Mouse (Mus musculus) 416B (cell line): Measurements from ENCODE around the gene Cenpl.
A peak's percentile ranks its signal among the peaks of the same experiment; 100 is the strongest.
"Not testable (repeated sequence)": the region's sequence is repeated elsewhere in the genome, so short reads cannot be mapped to it uniquely, and the experiment has no call there.

Source experiments
- DNase-seq: peaks from one replicate; pipeline ENCODE4 v3.0.0; 2011; ENCODE audit warnings: low read depth

The Cenpl gene

DNA sequence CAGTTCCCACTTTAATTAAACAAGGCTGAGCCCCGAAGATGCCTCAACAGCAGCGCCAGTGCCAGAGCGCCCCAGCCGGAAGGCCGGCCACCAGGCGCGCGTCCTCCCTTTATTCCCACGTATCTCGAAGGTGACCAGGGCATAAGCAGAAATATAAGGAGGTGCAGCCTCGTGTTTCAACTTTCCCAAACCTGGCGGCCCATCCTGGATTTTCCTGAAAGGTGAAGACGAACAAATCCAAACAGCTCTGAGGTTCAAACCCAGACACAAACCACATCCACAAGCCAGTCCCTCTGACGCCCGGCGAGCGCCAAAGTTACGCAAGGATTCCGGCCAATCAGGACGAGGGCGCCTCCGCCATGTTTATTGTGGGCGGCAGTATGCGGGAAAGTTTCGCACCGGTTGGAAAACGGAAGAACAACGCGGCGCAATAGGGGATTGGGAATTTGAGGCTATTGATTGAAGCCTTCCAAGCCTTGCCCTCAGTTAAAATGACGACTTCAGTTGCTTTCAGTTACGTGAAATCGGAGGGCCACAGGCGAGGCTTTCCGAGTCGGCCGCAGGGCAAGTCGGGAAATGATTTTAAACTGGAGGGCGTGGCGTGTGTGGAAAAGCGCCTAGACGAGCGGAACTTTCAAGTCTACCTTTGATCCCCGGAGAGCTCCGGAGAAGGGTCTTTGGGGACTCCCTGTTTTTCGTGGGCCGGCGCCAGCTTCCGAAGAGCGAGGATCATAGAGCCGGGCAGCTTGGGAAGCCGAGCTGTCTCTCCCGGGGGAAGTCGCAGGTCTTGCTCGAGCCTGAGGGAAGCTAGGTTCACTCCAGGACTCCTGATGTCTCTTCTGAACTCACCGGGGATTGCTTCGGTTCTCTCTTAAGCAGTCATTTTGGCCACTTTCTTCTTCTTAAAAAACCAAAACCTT, at the start of gene Cenpl, which contains the start of gene Dars2:
TSS of gene Cenpl (plus strand) at position 362 of the 920 bp plus-strand sequence.
TSS of gene Dars2 (minus strand) at position 307 of the 920 bp plus-strand sequence.
- DNase-seq = peak; percentile 95

DNA sequence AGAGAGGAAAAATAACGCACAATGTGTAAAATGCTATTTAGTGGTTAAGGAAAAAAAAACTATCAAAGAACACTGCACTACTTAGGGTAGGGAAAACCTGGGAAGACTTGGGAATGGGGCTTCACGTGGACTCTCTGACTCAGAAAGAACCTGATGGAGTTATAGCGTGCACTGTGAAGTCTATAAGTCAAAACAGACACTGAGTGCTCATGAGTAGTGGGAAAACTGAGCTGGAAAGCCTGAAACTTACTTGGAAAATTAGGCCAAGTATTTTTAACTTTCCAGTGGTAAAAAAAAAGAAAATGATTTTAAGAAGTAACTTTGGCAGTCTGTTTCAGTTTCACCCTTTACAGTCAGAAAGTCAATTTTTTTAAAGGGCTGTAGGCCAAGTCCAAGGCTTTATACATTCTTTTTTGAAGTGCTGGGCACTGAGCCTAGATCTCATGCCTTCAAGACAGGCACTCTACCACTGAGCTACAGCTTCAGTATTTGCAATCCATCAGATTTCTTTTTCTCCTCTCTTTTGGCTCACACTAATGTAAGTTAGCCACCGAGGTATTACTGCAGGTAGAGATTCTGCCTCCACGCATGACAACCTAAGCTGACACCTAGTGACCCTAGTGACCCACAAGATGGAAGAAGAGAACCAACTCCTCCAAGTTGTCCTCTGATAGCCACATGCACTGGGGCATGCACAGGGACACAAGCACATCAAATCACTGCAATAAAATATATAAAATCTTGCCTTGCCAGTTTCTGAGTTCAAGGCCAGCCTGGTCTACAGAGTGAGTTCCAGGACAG, 44.9 kb upstream of the Cenpl start:
- DNase-seq = no peak

DNA sequence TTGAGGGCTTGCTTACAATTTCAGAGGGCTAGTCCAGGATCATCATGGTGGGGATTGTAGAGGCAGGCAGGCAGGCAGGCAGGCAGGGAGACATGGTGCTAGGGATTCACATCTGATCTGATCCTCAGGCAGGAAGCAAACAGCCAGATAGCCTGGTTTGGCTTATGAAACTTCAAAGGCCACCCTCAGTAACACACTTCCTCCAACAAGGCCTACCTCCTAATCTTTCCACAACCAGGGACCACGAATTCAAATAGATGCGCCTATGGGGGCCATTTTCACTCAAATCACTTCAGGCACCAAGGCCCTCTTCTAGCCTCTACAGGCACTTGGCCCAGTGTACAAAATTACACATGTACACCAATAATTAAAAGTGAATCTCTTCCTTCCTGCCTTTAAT, 43.3 kb upstream of the Cenpl start:
- DNase-seq = peak; percentile 78

DNA sequence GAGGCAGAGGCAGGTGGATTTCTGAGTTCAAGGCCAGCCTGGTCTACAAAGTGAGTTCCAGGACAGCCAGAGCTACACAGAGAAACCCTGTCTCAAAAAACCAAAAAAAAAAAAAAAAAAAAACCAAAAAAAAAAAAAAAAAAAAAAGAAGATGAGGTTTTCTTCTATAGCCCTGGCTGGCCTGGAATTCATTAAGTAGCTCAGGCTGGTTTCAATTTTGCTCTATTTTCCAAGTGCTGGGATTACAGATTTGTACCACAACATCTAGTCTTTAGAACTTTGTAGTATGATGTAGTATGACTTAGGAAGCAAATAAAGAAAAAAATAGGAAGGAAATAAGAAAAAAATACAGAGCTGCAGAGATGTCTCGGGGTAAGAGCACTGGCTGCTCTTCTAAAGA, 42.1 kb upstream of the Cenpl start:
- not testable (repeated sequence) for DNase-seq

GRCm38 (mm10) chr1:161030058-161030457, 40.5 kb upstream of the Cenpl start:
- no peak for DNase-seq

DNA sequence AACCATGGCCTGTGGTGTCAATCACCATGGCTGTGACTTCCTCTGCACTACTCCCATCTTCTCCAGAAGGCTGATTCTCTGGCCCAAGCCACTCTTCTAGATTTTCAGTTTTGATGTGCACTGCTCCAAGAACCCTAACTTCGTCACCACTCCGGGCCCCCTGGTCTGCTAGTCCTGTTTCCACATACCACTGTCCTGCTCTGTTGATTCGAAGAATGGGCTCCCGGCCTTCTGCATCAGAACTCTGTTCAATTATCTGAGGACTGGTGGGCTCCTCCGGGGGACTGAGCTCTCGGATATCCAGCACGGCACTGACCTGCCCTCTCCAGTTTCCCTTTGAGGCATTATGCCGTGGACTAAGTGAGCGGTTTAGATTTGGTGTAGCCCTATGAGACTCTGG, 38.6 kb upstream of the Cenpl start:
- no peak for DNase-seq

DNA sequence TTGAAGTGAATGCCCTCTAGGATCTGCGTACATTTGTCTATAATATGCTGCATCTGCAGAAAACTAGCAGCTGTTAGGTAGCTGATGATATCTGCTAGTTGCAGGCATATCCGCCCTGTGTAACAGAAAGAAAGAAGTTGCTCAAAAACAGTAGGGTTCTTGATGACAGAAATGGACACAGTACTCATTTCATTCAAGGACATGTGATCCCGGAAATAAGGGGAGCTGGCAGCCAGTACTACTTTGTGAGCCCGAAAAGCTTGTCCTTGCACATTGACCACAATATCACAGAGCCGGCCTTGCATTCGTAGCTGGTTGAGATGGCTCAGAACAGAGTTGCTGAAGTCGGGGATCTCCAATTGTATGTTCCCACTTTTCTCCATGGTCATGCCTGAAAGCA, 38.2 kb upstream of the Cenpl start:
- DNase-seq = peak; percentile 93

GRCm38 (mm10) chr1:161033856-161034434, 36.6 kb upstream of the Cenpl start:
- DNase-seq = peak; percentile 74

- peak; percentile 100 for DNase-seq
These were observed 35.9 kb upstream of the Cenpl start, which contains the start of gene Zbtb37 for GRCm38 (mm10) chr1:161034435-161035280. TSS of gene Zbtb37 (minus strand) at chr1:161034849.

DNA sequence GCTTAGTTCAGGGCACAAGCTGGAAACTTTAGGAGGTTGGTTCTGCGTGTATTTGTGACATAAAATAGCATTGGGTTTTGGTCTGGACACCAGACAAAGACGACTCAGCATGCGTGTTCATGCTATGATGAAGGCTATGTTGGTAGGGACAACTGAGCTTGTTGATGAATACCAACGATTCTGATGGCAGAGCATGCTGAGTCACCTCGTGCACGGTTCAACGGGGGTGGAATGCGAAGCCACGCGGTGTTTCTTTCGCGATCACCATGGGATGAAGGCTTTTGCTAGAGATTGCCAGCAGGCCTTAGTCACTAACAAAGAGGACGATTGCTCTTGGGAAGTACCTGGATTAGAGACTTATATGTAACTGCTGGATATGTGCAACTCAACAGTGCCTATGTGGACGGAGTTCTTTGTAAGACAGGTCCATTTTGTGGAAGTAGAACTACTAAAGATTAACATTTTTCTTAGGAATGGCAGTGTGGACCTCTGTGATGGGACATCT, 35.2 kb upstream of the Cenpl start:
- DNase-seq = no peak

GRCm38 (mm10) chr1:161035786-161036404, 34.6 kb upstream of the Cenpl start:
- DNase-seq = no peak

- DNase-seq = peak; percentile 67
These were observed 34.1 kb upstream of the Cenpl start for GRCm38 (mm10) chr1:161036411-161036841.

DNA sequence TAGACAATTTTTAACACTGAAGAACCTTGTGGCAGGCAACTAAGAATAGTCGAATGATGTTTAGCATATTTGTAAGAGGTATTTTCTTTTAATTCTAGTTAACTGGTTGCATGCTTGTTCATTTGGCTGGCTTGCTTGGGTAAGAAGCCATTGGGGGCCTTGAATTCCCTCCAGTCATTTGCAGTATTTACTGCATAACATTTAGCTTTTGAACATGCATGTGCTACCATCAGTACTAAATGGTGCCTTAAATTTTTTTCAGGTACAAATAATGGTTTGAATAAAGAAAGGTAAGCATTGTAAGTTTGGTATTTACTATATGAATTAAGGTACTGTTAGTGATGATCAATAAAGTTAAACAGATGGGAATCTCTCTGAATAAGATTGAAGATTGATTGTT, 33.5 kb upstream of the Cenpl start:
- DNase-seq = peak; percentile 58

DNA sequence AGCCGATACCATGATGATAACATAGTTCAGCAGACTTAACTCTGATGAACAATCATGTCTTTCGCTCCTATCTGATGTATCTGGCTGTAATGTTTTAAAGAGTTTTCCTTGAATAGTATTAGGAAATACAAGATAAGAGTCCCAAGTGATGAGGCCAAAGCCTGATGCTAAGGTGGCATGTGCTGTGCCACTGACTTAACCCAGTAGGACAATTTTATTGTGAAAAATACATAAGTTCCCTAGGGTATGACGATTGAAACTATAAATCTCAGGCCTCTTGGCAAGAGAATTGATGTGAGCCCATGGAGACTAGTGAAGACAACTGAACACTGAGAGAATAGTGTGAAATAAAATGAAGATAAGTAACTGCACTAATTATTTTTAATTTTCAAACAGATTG, 32.9 kb upstream of the Cenpl start:
- peak; percentile 37 for DNase-seq

DNA sequence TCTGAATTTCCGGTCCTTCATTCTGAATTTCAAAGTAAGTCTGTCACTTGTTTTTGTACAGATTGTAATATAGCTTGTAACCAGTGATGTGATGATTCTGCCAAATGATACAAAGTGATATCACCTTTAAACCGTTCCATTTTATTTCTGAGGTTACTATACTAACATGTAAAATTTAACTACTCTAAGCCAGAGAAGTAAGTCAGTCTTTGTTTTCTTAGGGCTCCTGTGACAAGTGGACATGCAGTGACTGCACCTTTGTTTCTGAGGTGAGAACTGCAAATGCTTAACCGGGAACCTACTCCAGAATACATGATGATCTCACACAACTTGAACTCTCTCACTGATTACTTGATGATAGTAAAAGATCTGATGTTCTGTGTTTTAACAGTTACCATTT, 32.5 kb upstream of the Cenpl start:
- DNase-seq = peak; percentile 41

GRCm38 (mm10) chr1:161038968-161039721, 31.4 kb upstream of the Cenpl start:
- no peak for DNase-seq

DNA sequence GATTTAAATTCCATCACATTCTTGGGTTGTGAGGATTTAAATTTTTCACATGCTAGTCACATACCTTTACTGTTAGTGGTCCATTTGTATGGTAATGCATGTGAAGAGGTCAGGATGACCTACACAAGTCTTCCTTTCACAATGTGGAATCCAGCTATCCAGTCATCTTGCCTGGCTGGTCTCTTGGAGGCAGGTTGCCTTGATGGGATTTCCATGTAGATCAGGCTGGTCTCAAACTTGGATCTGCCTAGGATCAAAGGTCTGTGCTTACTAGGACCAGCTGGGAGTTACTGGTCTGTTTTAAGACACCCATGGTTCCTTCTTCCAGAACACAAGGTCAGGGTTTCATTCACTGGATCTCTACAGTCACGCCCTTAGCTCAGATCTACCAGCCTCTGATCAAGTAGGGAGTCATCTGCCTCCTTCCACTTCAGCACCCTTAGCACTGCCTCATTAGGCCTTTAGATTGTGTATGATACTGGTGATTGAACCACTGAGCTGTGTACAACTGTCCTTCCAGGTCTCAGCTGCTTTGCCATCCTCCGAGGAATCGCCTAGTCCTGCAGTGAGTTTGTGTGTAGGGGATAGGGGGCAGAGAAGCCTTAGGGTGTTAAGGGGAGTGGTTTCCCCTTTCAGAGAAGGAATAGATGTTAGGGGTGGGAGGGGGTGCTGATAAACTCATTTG, 30.6 kb upstream of the Cenpl start:
- peak; percentile 93 for DNase-seq

DNA sequence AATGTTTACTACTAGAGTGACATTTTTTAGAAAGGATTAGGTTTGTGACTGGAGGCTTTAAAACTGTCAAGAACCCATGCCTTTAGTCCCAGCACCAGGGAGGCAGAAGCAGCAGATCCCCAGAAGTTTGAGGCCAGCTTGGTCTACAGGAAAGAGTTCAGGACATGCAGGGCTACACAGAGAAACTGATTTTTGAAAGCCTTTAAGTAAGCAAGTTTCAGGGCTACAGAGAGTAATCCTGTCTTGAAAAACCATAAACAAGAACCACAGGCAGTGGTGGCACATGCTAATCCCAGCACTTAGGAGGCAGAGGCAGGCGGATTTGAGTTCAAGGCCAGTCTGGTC, 30.1 kb upstream of the Cenpl start:
- DNase-seq = no peak

- DNase-seq = peak; percentile 73
These were observed 29.7 kb upstream of the Cenpl start for GRCm38 (mm10) chr1:161040855-161041254.
